Mouse (Mus musculus) hindbrain, embryonic 14.5 days (tissue): ENCODE measurements around the gene Ccsap. TPM values are rescaled to one million over a fixed set of nuclear protein-coding genes. Genes with fewer than 3 reads are reported as not detected.
A peak's percentile ranks its signal among the peaks of the same experiment; 100 is the strongest.

Source experiments
- ATAC-seq: fragments of 200-750 bp; cut with Nextera tagmentation; 2 replicates; pipeline ENCODE4 v1.8.0; 2017; ENCODE audit warnings: moderate number of reproducible peaks, mild to moderate bottlenecking, moderate TSS enrichment, moderate library complexity; ENCODE audit not compliant: low FRiP score
- DNase-seq: peaks from one replicate; pipeline ENCODE4 v3.0.0-alpha.2; 2015; ENCODE audit warnings: low spot score
- H3K27ac ChIP-seq: fragments of 300-500 bp; sonication (generic); 2 replicates; pipeline ENCODE4 v1.5.1; 2014; ENCODE audit warnings: mild to moderate bottlenecking, moderate library complexity
- H3K27me3 ChIP-seq: fragments of 300-500 bp; sonication (generic); 2 replicates; pipeline ENCODE4 v1.6.1; 2014; ENCODE audit warnings: mild to moderate bottlenecking, low read length, mixed read lengths; ENCODE audit not compliant: control insufficient read depth, insufficient read depth
- H3K36me3 ChIP-seq: fragments of 300-500 bp; sonication (generic); replicated peaks from 2 replicates; pipeline ENCODE4 v1.6.1; 2014; ENCODE audit not compliant: control insufficient read depth, insufficient read depth
- H3K4me1 ChIP-seq: fragments of 300-500 bp; sonication (generic); replicated peaks from 2 replicates; pipeline ENCODE4 v1.6.1; 2014; ENCODE audit warnings: antibody characterized with exemption, low read length, mixed read lengths; ENCODE audit not compliant: control insufficient read depth, insufficient read depth
- H3K4me2 ChIP-seq: fragments of 300-500 bp; sonication (generic); replicated peaks from 2 replicates; pipeline ENCODE4 v1.6.1; 2014; ENCODE audit warnings: mild to moderate bottlenecking, moderate library complexity
- H3K4me3 ChIP-seq: fragments of 300-500 bp; sonication (generic); replicated peaks from 2 replicates; pipeline ENCODE4 v1.5.1; 2014; ENCODE audit warnings: mild to moderate bottlenecking, low read length
- H3K9ac ChIP-seq: fragments of 300-500 bp; sonication (generic); 2 replicates; pipeline ENCODE4 v1.6.1; 2014
- H3K9me3 ChIP-seq: fragments of 300-500 bp; sonication (generic); 2 replicates; pipeline ENCODE4 v1.6.1; 2016; ENCODE audit warnings: low read length; ENCODE audit not compliant: control insufficient read depth
- WGBS: fragments of 180-500 bp; shearing (Covaris S2); extraction: QIAGEN DNeasy Blood & Tissue Kit; methylation state at CpG from one replicate; pipeline ENCODE4 v1.1.7; 2014; 5-methylcytosine and 5-hydroxymethylcytosine counted together
- polyA plus RNA-seq: library from polyadenylated mRNA; unstranded; fragments of >200 nt; fragmentation: Nextera tagmentation; extraction: Ambion mirVana; gene quantifications from 2 replicates; pipeline ENCODE4 v1.2.1, GENCODE M21; 2014

The Ccsap gene
- polyA plus RNA-seq, 1 experiment from 2014 or later, result 5.0 TPM

GRCm38 (mm10) chr8:123866971-123867370 lies 7.0 kb upstream of the Ccsap start:
- Histone ChIP-seq H3K9me3 (no peaks in the 10 kb centered on the region), H3K4me1 (no peaks in the 10 kb centered on the region), H3K4me3 (no peak overlapping the region), H3K4me2 (no peak overlapping the region), H3K27me3 (peaks cover 9% of the 10 kb centered on the region; the same call in 1 of the 2 replicates), H3K36me3 (no peaks in the 10 kb centered on the region), H3K9ac (no peak overlapping the region), H3K27ac (no peak overlapping the region)
- DNase-seq (no peak), ATAC-seq (no peak)
- WGBS, result 33% methylated on average over 5 of the region's 5 CpGs

DNA sequence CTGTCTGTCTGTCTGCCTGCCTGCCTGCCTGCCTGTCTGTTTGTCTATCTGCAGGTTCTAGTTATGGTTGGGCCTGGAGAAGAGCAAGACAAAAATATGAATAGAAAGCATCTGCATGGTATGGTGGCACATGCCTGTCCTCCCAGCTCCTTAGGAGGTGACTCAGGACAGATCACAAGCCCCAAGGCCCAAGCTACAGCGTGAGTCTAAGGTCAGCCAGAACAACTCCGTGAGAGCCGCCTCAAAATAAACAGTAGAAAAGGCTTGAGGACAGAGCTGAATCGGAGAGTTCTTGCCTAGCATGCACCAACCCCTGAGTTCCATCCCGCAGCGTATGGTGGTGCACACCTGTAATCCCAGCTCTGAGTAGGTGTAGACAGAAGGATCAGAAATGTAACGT lies 5.8 kb upstream of the Ccsap start:
- H3K4me2 ChIP-seq, result no peak overlapping the region
- H3K27ac ChIP-seq, result no peak overlapping the region
- WGBS, result 87% methylated on average over 7 of the region's 7 CpGs
- no peak for ATAC-seq
- no peaks in the 10 kb centered on the region for H3K9me3 ChIP-seq
- H3K36me3 ChIP-seq, result no peaks in the 10 kb centered on the region
- H3K27me3 ChIP-seq, result peaks cover 9% of the 10 kb centered on the region; the same call in 1 of the 2 replicates
- H3K9ac ChIP-seq, result no peak overlapping the region
- no peak for DNase-seq
- H3K4me3 ChIP-seq, result no peak overlapping the region
- no peaks in the 10 kb centered on the region for H3K4me1 ChIP-seq

DNA sequence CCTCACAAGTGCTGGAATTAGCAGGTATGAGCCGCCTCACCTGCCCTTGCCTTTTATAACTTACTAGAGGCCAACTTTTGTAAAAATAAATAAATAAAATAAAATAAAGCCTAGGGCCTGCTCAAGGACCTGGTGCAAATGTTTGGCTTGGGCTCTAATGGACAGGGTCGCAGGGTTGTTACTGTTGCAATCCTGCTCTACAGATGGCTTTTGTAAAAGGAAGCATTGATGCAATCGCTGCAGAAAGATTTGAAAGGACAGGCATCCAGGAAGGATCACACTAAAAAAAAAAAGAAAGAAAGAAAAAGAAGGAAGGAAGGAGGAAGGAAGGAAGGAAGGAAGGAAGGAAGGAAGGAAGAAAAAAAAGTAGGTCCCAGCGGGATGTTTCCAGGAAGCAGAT lies 377 bp upstream of the Ccsap start:
- ATAC-seq (no peak), DNase-seq (no peak)
- H3K27me3 ChIP-seq, result peaks cover 9% of the 10 kb centered on the region; the same call in 1 of the 2 replicates
- H3K4me2 ChIP-seq, result peak overlapping the region; percentile 94
- H3K4me3 ChIP-seq, result peak overlapping the region; percentile 94
- peaks cover 15% of the 10 kb centered on the region for H3K4me1 ChIP-seq
- no peaks in the 10 kb centered on the region for H3K36me3 ChIP-seq
- H3K9ac ChIP-seq, result peak overlapping the region; percentile 91; the same call in 1 of the 2 replicates
- H3K9me3 ChIP-seq, result no peaks in the 10 kb centered on the region
- H3K27ac ChIP-seq, result no peak overlapping the region
- WGBS, result 71% methylated on average over 4 of the region's 4 CpGs

DNA sequence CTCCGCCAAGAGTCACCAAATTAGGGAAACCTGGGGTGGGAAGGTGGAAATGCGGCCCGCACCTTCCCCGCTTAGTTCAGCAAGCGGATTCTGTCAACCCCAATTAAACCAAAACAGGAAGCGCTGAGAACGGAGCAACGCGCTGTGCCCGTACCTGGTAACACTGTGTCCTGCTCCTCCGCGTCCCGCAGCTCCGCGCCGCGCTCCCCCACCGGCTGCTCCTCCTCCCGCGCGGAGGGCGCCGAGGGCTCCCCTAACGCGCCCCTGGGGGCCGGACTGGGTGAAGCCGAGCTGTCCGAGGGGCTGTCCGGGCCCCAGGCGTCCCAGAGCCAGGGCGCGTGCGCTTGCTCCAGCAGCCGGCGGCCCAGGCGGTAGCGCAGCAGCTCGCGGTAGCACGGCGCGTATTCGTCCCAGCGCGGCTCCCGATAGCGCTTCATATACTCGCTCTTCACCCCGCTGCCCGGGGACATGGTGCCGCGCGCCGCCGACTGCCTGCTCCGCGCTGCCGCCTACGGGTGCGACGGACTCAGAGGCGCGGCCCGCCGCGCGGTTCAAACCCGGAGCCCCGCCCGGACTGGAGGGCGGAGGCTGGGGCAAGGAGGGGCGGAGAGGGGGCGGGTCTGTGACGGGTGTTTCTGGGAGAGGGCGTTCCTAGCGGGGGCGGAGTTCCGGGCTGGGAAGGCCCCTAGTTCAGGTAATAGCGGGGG lies 915 bp downstream of the Ccsap start:
- H3K36me3 ChIP-seq, result no peaks in the 10 kb centered on the region
- ATAC-seq, result peak; percentile 96
- peak overlapping the region; percentile 91 for H3K9ac ChIP-seq
- DNase-seq, result peak; percentile 86
- H3K4me3 ChIP-seq, result peak overlapping the region; percentile 94
- peak overlapping the region; percentile 94 for H3K4me2 ChIP-seq
- H3K27ac ChIP-seq, result peak overlapping the region; percentile 86
- WGBS, result 1% methylated on average over 79 of the region's 79 CpGs
- H3K27me3 ChIP-seq, result peaks cover 6% of the 10 kb centered on the region; the same call in 1 of the 2 replicates
- peaks cover 15% of the 10 kb centered on the region for H3K4me1 ChIP-seq
- no peaks in the 10 kb centered on the region for H3K9me3 ChIP-seq

DNA sequence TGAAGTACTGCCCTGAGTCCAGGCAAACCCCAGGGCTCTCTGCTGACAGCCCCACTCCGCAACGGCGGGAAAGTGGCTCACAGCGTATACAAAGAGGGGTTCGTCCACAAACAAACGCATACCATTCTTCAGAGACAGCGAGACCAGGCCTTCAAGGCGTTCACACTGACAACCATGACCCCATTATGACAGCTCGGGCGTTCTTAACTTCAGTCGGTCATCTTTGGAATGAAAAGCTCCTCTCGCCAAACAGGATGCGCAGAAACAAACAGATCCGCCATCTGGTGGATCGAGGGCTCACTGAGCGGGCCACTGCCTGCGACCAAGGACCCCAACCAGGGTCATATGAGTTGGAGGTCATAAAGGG lies 1.5 kb downstream of the Ccsap start:
- Histone ChIP-seq H3K36me3 (no peaks in the 10 kb centered on the region), H3K27me3 (peaks cover 6% of the 10 kb centered on the region; the same call in 1 of the 2 replicates), H3K27ac (0 out of 2 replicates have a peak overlapping the region, but pooled peaks have one; percentile 86), H3K9me3 (no peaks in the 10 kb centered on the region), H3K4me1 (peaks cover 15% of the 10 kb centered on the region), H3K4me2 (peak overlapping the region; percentile 94), H3K9ac (peak overlapping the region; percentile 91), H3K4me3 (peak overlapping the region; percentile 94)
- DNase-seq (peak; percentile 52), ATAC-seq (no peak)
- under 1% methylated on average over 17 of the region's 17 CpGs for WGBS

GRCm38 (mm10) chr8:123857361-123857760 lies 2.6 kb downstream of the Ccsap start:
- H3K27me3 ChIP-seq, result no peaks in the 10 kb centered on the region; the same call in 1 of the 2 replicates
- DNase-seq (no peak), ATAC-seq (no peak)
- H3K9me3 ChIP-seq, result no peaks in the 10 kb centered on the region
- no peak overlapping the region for H3K27ac ChIP-seq
- peak overlapping the region; percentile 94; the same call in 1 of the 2 replicates for H3K4me2 ChIP-seq
- H3K36me3 ChIP-seq, result no peaks in the 10 kb centered on the region
- no peak overlapping the region for H3K4me3 ChIP-seq
- H3K4me1 ChIP-seq, result peaks cover 15% of the 10 kb centered on the region
- H3K9ac ChIP-seq, result no peak overlapping the region
- WGBS, result 65% methylated on average over 3 of the region's 3 CpGs

DNA sequence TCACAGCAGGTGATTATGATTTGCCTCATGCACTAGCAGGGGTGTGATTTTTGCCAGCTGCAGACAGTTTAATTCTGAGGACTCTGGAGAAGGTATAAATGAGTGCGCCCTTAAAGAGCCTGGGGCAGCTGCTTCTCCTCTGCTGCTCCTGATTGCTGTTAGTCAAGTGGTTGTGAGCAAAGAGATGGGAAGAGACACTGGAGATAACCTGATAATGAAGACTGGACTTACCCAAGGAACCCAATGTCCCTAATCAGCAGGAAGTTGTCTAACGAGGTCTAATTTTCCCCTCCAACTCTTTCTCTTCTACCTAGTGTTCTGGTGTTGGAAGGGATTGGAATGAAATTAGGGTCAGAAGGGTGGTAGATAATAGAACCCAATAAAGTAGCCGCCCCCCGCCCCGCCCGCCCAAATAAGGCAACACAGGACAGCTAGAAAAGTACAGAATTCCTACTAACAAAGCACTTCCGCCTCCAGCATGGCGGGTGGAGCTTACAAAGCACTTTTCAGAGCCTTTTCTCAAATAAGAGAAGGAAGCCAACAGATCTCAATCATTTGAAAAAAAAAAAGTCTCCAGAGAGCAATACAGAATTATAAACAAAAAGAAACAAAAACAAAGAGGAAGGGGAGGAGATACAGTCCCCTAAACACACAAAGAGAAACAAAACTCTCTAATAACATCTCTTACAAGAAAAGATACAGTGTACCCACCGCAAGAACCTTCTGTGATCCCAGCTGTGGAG lies 5.1 kb downstream of the Ccsap start:
- H3K27ac ChIP-seq, result no peak overlapping the region
- no peak overlapping the region for H3K9ac ChIP-seq
- no peak for ATAC-seq
- H3K4me2 ChIP-seq, result no peak overlapping the region
- 91% methylated on average over 9 of the region's 9 CpGs for WGBS
- H3K27me3 ChIP-seq, result no peaks in the 10 kb centered on the region
- DNase-seq, result no peak
- no peaks in the 10 kb centered on the region for H3K36me3 ChIP-seq
- peaks cover 10% of the 10 kb centered on the region for H3K4me1 ChIP-seq
- no peak overlapping the region for H3K4me3 ChIP-seq
- H3K9me3 ChIP-seq, result no peaks in the 10 kb centered on the region

DNA sequence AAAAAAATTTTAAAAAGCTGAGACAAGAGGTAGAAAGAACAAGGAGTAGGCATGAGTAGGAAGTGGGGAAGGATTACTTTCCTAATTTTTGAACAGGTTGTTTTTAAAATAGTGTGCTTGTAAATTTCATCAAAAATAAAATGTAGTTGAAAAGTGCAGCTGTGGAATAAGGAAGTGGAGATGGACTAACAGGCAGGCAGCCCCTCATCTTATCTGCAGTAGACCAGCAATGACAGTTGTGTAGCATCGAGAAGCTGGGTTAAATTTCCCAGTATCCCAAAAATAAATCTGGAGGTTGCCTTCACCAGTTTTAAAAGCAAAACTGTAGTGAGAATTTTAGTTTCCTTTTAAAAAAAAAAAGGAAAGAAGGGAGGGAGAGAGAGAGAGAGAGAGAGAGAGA lies 5.8 kb downstream of the Ccsap start:
- 97% methylated on average over 1 of the region's 1 CpGs for WGBS
- H3K9ac ChIP-seq, result no peak overlapping the region
- no peak overlapping the region for H3K4me2 ChIP-seq
- ATAC-seq (no peak), DNase-seq (no peak)
- no peaks in the 10 kb centered on the region for H3K36me3 ChIP-seq
- no peaks in the 10 kb centered on the region for H3K27me3 ChIP-seq
- H3K27ac ChIP-seq, result no peak overlapping the region
- H3K9me3 ChIP-seq, result no peaks in the 10 kb centered on the region
- H3K4me3 ChIP-seq, result no peak overlapping the region
- peaks cover 10% of the 10 kb centered on the region for H3K4me1 ChIP-seq

GRCm38 (mm10) chr8:123851590-123851989 lies 8.4 kb downstream of the Ccsap start:
- Histone ChIP-seq H3K9me3 (no peaks in the 10 kb centered on the region), H3K36me3 (no peaks in the 10 kb centered on the region), H3K4me3 (no peak overlapping the region), H3K4me1 (no peaks in the 10 kb centered on the region), H3K27me3 (no peaks in the 10 kb centered on the region), H3K27ac (no peak overlapping the region), H3K4me2 (no peak overlapping the region), H3K9ac (no peak overlapping the region)
- DNase-seq (no peak), ATAC-seq (no peak)
- 65% methylated on average over 5 of the region's 5 CpGs for WGBS
